Mouse (Mus musculus) intestine, postnatal 0 days (tissue): Measurements from ENCODE around the gene Adipor2. TPM values are rescaled to one million over a fixed set of nuclear protein-coding genes. Genes with fewer than 3 reads are reported as not detected.

Experiments
- ATAC-seq: fragments of 200-750 bp; cut with Nextera tagmentation; 2 replicates; pipeline ENCODE4 v1.8.0; 2017; ENCODE audit warnings: mild to moderate bottlenecking, moderate TSS enrichment, moderate library complexity
- H3K27ac ChIP-seq: fragments of 300-500 bp; sonication (generic); 2 replicates; pipeline ENCODE4 v1.5.1; 2014; ENCODE audit warnings: mild to moderate bottlenecking, low read depth, low read length, moderate library complexity
- H3K27me3 ChIP-seq: fragments of 300-500 bp; sonication (generic); replicated peaks from 2 replicates; pipeline ENCODE4 v1.6.1; 2014; ENCODE audit warnings: low read length, mixed read lengths; ENCODE audit not compliant: control insufficient read depth, insufficient read depth
- H3K36me3 ChIP-seq: fragments of 300-500 bp; sonication (generic); 2 replicates; pipeline ENCODE4 v1.6.1; 2014; ENCODE audit warnings: mild to moderate bottlenecking, moderate library complexity; ENCODE audit not compliant: control insufficient read depth, insufficient read depth
- H3K4me1 ChIP-seq: fragments of 300-500 bp; sonication (generic); replicated peaks from 2 replicates; pipeline ENCODE4 v1.6.1; 2014; ENCODE audit warnings: antibody characterized with exemption, low read length, mixed read lengths; ENCODE audit not compliant: control insufficient read depth, insufficient read depth
- H3K4me2 ChIP-seq: fragments of 300-500 bp; sonication (generic); replicated peaks from 2 replicates; pipeline ENCODE4 v1.6.1; 2014; ENCODE audit warnings: low read depth, mild to moderate bottlenecking, moderate library complexity
- H3K4me3 ChIP-seq: fragments of 300-500 bp; sonication (generic); 2 replicates; pipeline ENCODE4 v1.5.1; 2014; ENCODE audit warnings: low read depth, low read length
- H3K9ac ChIP-seq: fragments of 300-500 bp; sonication (generic); 2 replicates; pipeline ENCODE4 v1.6.1; 2014; ENCODE audit warnings: mild to moderate bottlenecking, low read depth, low read length
- H3K9me3 ChIP-seq: fragments of 300-500 bp; sonication (generic); 2 replicates; pipeline ENCODE4 v1.6.1; 2016; ENCODE audit warnings: mixed run types; ENCODE audit not compliant: control insufficient read depth
- CTCF ChIP-seq: sonication (generic); IDR thresholded peaks from 2 replicates; pipeline ENCODE4 v1.5.1; 2016; ENCODE audit warnings: low read depth, mild to moderate bottlenecking, control low read depth, antibody characterized with exemption, moderate library complexity
- WGBS: fragments of 180-500 bp; shearing (Covaris S2); extraction: QIAGEN DNeasy Blood & Tissue Kit; methylation state at CpG from one replicate; pipeline ENCODE4 v1.1.7; 2014; 5-methylcytosine and 5-hydroxymethylcytosine counted together
- polyA plus RNA-seq: library from polyadenylated mRNA; unstranded; fragments of >200 nt; fragmentation: Nextera tagmentation; extraction: Ambion mirVana; gene quantifications from 2 replicates; pipeline ENCODE4 v1.2.1, GENCODE M21; 2015

The Adipor2 gene
- 106 and 124 TPM in 2 replicates for polyA plus RNA-seq

GRCm38 (mm10) chr6:119417354-119417753 lies at the start of gene Adipor2:
Gene Adipor2 (minus strand): TSS chr6:119417704.
- Histone ChIP-seq H3K4me2 (peak within 1 kb of the TSS; percentile 63), H3K9ac (peak within 1 kb of the TSS; percentile 40; the same call in 1 of the 2 replicates), H3K36me3 (no peaks in the 10 kb centered on the region), H3K9me3 (no peaks in the 10 kb centered on the region), H3K27ac (peak within 1 kb of the TSS; percentile 35), H3K4me1 (no peaks in the 10 kb centered on the region; the same call in 1 of the 2 replicates), H3K27me3 (no peaks in the 10 kb centered on the region), H3K4me3 (peak within 1 kb of the TSS; percentile 53)
- ATAC-seq: peak; percentile 59
- 2% methylated on average over 12 of the region's 12 CpGs for WGBS
- no peak for TF ChIP-seq CTCF

GRCm38 (mm10) chr6:119466161-119466560 lies 48.7 kb upstream of the Adipor2 start:
- no peak overlapping the region for H3K4me2 ChIP-seq
- no peaks in the 10 kb centered on the region for H3K36me3 ChIP-seq
- 97% methylated on average over 1 of the region's 1 CpGs for WGBS
- no peak overlapping the region for H3K9ac ChIP-seq
- H3K4me1 ChIP-seq: no peaks in the 10 kb centered on the region
- H3K9me3 ChIP-seq: no peaks in the 10 kb centered on the region
- no peaks in the 10 kb centered on the region for H3K27me3 ChIP-seq
- no peak overlapping the region for H3K4me3 ChIP-seq
- H3K27ac ChIP-seq: no peak overlapping the region
- TF ChIP-seq CTCF: no peak
- no peak for ATAC-seq

GRCm38 (mm10) chr6:119460391-119460790 lies 42.9 kb upstream of the Adipor2 start:
- Histone ChIP-seq H3K9ac (no peak overlapping the region), H3K9me3 (no peaks in the 10 kb centered on the region), H3K36me3 (no peaks in the 10 kb centered on the region), H3K4me3 (no peak overlapping the region), H3K27me3 (no peaks in the 10 kb centered on the region), H3K27ac (no peak overlapping the region), H3K4me2 (no peak overlapping the region), H3K4me1 (no peaks in the 10 kb centered on the region)
- WGBS: 74% methylated on average over 5 of the region's 5 CpGs
- no peak for TF ChIP-seq CTCF
- no peak for ATAC-seq

- 54% methylated on average over 4 of the region's 4 CpGs for WGBS
- no peaks in the 10 kb centered on the region for H3K36me3 ChIP-seq
- ATAC-seq: no peak
- no peaks in the 10 kb centered on the region for H3K9me3 ChIP-seq
- H3K4me2 ChIP-seq: no peak overlapping the region
- H3K4me1 ChIP-seq: no peaks in the 10 kb centered on the region
- no peak overlapping the region for H3K9ac ChIP-seq
- H3K27me3 ChIP-seq: no peaks in the 10 kb centered on the region
- no peak overlapping the region for H3K27ac ChIP-seq
- no peak overlapping the region for H3K4me3 ChIP-seq
- no peak for TF ChIP-seq CTCF
Observed at GRCm38 (mm10) chr6:119459041-119459440, 41.5 kb upstream of the Adipor2 start.

GRCm38 (mm10) chr6:119458166-119458565 lies 40.7 kb upstream of the Adipor2 start:
- no peak overlapping the region for H3K27ac ChIP-seq
- no peaks in the 10 kb centered on the region for H3K36me3 ChIP-seq
- H3K9ac ChIP-seq: no peak overlapping the region
- H3K9me3 ChIP-seq: no peaks in the 10 kb centered on the region
- WGBS: 74% methylated on average over 8 of the region's 8 CpGs
- no peaks in the 10 kb centered on the region for H3K27me3 ChIP-seq
- no peak for ATAC-seq
- no peak for TF ChIP-seq CTCF
- no peaks in the 10 kb centered on the region for H3K4me1 ChIP-seq
- H3K4me2 ChIP-seq: no peak overlapping the region
- H3K4me3 ChIP-seq: no peak overlapping the region

- H3K27ac ChIP-seq: no peak overlapping the region
- peak overlapping the region; percentile 64 for H3K4me2 ChIP-seq
- H3K4me3 ChIP-seq: peak overlapping the region; percentile 31
- no peaks in the 10 kb centered on the region; the same call in 1 of the 2 replicates for H3K27me3 ChIP-seq
- no peak overlapping the region for H3K9ac ChIP-seq
- no peaks in the 10 kb centered on the region for H3K9me3 ChIP-seq
- whole genome bisulfite sequencing: 13% methylated on average over 15 of the region's 15 CpGs
- ATAC-seq: no peak
- H3K4me1 ChIP-seq: no peaks in the 10 kb centered on the region
- TF ChIP-seq CTCF: no peak
- H3K36me3 ChIP-seq: no peaks in the 10 kb centered on the region
Observed at GRCm38 (mm10) chr6:119451981-119452499, 34.5 kb upstream of the Adipor2 start.
